Mouse (Mus musculus) T-helper 17 cell (primary cell): ENCODE data around the gene Olfr525.

Experiments
- in situ Hi-C, 2 experiments: fragments of 300-600 bp; cut with MboI, MseI; formaldehyde crosslinking; loops; 1 replicate in 1 of 2; 2 replicates in 1 of 2; pipeline ENCODE4 v1.15.1; 2025; ENCODE audit warnings: high pct_unique_total_duplicates in 2 of 2

The Olfr525 gene

GRCm38 (mm10) chr7:140320558-140320957 lies at the start of gene Olfr525:
TSS of gene Olfr525 (plus strand) at chr7:140320858.
- in situ Hi-C loops: loop anchor here (5.0 to 10.0 kb wide), 5 partner anchors 37 to 844 kb away; partner anchors contain the start of gene 6430531B16Rik (in 1 of the 2)

DNA sequence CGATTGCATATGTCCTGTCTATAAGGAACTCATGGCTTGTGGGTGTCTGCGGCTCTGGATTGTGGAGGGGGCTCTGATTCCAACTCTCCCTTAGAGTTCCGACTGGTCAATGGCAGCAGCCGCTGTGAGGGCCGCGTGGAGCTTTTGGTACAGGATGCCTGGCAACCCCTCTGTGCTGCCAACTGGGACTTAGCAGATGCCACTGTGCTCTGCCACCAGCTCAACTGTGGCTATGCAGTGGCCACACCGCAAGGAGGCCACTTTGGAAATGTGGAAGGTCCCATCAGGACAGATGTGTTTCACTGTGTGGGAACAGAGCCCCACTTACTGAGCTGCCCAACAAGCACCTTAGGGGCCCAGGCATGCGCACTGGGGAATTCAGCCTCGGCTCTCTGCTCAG lies 24.9 kb upstream of the Olfr525 start:
- in situ Hi-C loops: no loop called here

DNA sequence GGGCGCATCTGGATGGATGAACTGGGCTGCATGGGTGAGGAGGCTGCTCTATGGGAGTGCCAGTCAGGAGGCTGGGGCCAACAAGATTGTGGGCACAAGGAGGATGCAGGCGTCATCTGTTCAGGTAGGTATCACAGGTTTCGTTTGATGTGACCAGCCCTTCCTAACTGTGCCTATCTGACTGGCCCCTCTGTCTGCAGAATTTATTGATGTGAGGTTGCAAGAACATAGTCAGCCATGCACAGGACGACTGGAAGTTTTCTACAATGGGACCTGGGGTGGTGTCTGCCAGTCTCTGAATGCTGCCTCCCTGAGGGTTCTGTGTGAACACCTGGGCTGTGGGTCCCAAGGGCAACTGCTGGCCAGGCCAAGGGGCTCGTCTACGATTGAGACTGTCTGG lies 23.8 kb upstream of the Olfr525 start:
- in situ Hi-C loops: no loop called here

GRCm38 (mm10) chr7:140299416-140299815 lies 21.2 kb upstream of the Olfr525 start:
- in situ Hi-C loops: no loop called here

- in situ Hi-C loops: loop anchor here (5.0 to 10.0 kb wide), 5 partner anchors 37 to 845 kb away; partner anchors contain the start of gene 6430531B16Rik (in 1 of the 2)
Measured at GRCm38 (mm10) chr7:140319861-140320385, 735 bp upstream of the Olfr525 start.

DNA sequence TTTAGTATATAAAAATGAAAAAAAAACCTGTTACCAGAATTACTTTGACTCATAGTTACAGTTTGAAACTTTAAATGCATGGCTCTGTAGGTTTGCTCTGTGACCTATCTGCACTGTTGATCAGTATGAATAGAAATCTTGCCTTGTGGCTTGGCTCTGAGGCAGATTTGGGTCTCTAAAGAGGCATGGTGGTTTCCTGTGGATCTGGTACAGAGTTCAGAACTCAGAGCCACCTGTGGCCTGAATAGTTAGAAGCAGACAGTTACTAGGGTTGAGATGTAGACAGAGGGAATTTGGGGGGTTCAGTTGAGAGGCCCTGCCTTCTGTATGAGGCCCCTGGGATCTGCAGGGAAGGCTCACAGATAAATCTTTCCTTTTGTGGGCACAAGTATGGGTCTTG lies 477 bp downstream of the Olfr525 start:
- in situ Hi-C loops: loop anchor here (5.0 to 10.0 kb wide), 5 partner anchors 36 to 844 kb away; partner anchors contain the start of gene 6430531B16Rik (in 1 of the 2)

DNA sequence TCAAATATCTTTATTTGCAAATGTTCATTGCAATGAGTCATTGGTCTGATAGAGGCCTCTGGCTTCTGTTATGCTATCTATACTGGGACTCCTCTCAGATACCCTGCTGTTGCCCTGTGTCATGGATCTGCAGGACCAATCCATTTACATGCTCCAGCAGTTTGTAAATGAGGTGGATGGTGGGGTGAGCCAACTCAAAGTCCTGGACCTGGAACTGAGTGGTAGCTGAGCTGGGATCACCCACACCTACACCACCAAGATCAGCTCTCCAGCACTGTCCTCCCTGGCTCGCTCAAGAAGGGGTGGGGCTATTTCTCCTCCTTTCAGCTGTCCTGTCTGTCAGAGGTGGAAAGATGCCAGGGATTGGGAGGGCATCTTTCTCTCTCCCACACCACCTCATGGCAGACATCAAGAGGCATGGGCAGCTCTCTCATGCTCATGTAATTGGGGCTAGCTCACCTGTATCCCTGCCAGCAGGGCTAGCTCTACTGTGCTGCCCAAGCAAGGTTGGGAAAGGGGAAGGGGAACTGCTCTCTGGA lies 9.2 kb downstream of the Olfr525 start:
- in situ Hi-C loops: loop anchor here in 1 of 2 experiments (10.0 kb wide), 2 partner anchors 205 to 835 kb away; no protein-coding TSS in a partner anchor

DNA sequence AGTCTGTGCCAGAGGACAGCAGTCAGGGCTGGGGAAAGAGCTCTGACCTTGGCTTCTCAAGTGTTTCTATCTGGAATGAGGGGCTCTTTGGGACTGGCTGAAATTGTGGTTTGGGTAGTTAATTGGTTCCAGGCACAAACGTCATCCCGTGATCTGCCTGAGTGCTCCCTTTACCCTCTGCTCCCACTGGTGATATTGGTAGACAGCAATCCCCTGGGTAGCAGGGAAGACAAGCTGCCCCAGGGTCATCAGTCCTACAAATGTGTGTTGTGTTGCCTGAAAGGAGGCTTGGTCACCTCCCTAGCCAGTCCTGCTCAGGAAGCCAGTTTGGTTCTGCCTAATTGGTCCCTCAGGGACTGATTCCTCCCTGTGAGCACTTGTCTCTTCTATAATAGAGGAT lies 13.1 kb downstream of the Olfr525 start, which contains the start of gene Olfr527:
Olfr527 (plus strand) TSS at position 301 of the 400 bp plus-strand sequence.
- in situ Hi-C loops: no loop called here

DNA sequence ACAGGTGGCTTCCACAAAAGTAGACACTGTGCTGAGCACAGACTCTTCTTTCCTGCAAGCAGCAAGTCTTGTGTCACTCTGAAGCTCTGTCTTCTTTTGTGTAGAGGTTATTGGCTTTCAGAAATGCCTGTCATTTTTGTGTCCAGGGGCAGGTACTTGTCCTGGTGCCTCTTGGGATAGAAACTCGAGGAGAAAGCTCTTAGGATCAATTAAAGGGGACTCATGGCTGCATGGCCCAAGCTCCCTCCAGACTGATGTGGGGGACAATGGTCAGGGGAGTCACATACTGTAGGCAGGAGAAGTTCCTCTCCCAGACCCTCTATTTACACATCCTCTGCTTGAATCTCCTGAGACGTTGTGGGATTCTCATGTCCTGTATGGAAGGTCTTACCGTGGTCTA lies 40.9 kb downstream of the Olfr525 start, which contains the start of gene Olfr60:
Olfr60 (minus strand) TSS at position 101 of the 400 bp plus-strand sequence.
- in situ Hi-C loops: no loop called here

GRCm38 (mm10) chr7:140374300-140374699 lies 53.6 kb downstream of the Olfr525 start:
- in situ Hi-C loops: loop anchor here (5.0 kb wide), 2 partner anchors 52 to 163 kb away; partner anchors contain the start of gene Olfr525 (in 1 of the 2)

DNA sequence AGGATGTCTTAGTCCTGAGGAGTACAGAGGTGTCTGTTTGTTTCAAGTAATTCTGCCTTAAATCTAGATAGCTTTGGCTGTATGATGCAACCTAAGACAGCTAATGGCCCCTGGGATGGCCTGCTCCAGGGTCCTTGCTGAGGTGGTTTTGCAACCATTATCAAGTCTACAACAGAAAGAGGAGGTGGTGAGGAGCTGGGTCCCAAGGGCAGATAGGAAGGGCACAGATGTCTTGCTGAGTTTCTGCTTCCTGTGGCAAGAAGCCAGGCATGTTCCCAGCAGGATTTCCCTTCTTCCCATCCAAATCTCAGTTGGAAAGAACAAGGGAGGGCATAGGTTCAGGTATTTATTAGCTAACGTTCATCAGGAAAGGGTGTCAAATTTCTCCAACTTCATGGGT lies 55.6 kb downstream of the Olfr525 start, which contains the start of gene Olfr530:
Olfr530 (minus strand) TSS at position 101 of the 400 bp plus-strand sequence.
- in situ Hi-C loops: no loop called here

DNA sequence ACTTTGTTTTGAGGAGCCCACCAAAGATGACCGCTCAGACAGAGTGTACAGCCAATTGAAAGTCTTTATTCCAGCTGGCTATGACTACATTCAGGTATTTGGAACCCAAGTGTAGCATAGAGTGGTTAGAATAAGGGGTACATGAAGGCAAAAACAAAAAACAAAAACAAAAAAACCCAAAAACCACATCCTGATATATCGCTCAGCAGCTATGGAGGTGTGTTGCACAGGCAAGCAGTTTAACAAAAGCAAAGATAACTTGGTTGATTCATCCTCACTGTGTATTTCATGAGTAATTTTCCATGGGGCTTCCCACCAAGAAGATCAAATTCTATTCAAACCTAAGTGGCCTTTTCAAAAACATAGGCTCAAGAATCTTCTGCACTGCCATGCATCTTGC lies 56.3 kb downstream of the Olfr525 start:
- in situ Hi-C loops: no loop called here
